Mouse (Mus musculus) splenic B cell, adult 2 months (primary cell): ENCODE data around the gene Ssc4d.

Source experiments
- DNase-seq: peaks from one replicate; pipeline ENCODE4 v3.0.0-alpha.2; 2011; ENCODE audit warnings: low read depth, low spot score
- H3K27me3 ChIP-seq: 2 replicates; pipeline ENCODE4 v1.6.1; 2012; ENCODE audit warnings: mild to moderate bottlenecking, low read length, moderate library complexity, mixed read lengths; ENCODE audit not compliant: control insufficient read depth, poor library complexity, insufficient read depth, severe bottlenecking
- H3K36me3 ChIP-seq: 2 replicates; pipeline ENCODE4 v1.6.1; 2012; ENCODE audit warnings: mild to moderate bottlenecking, low read length, moderate library complexity, mixed read lengths; ENCODE audit not compliant: control insufficient read depth, poor library complexity, insufficient read depth, severe bottlenecking

Gene Ssc4d

DNA sequence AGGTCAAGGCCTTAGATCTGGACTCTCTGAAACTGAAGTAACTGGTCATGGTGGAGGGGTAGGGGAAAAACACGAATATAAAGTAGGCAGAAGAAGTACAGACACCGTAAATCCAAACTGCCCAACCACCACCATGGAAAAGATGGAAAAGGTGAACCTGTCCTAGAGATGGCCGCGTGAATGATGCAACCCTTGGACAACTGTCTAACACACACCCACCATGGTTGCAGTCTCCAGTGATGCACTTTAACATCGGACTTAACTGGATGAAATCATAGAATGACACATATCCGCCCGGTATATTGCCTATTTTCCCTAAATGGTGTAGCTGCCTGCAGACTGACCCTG, 39.2 kb downstream of the Ssc4d start:
- Histone ChIP-seq H3K27me3 (no peaks in the 10 kb centered on the region), H3K36me3 (peaks cover 2% of the 10 kb centered on the region; the same call in 1 of the 2 replicates)
- no peak for DNase-seq

DNA sequence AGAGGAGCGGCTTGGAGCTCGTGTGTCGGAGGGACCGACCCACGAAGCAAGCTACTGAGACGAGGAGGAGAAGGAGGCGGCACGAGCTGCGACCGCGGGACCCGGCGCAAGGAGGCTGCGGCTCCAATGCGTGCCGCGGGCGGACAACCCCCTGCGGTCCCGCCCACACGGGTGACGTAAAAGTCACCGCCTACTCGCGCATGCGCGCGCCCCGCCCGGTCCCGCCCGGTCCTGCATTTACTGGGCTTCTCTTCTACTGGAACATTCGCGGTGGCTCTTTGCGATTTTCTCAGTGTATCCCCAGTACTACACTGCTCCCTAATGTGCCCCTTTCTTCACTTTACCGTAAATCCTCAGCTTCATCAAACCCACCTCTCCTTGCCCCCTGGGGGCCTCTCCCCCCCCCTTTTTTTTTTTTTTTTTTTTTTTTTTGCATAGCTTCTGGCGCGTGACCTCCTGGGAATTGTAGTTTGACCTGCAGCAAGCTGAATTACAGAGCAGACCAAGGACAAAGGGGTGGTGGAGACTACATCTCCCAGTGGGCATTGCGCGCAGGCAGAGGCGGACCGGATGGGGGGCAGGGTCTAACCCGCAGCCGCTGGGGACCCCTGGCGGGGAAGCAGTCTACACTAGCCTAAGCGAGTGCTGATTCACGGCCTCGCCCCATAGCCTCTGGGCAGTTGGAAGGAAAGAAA, 39.7 kb downstream of the Ssc4d start, which contains the start of gene Ywhag:
Ywhag (minus strand) TSS at position 136 of the 695 bp plus-strand sequence.
- no peaks in the 10 kb centered on the region for H3K27me3 ChIP-seq
- peak; percentile 98 for DNase-seq
- H3K36me3 ChIP-seq = peaks cover 2% of the 10 kb centered on the region; the same call in 1 of the 2 replicates

GRCm38 (mm10) chr5:135933900-135934441, 40.4 kb downstream of the Ssc4d start:
- peak; percentile 71 for DNase-seq
- Histone ChIP-seq H3K36me3 (peaks cover 3% of the 10 kb centered on the region; the same call in 1 of the 2 replicates), H3K27me3 (no peaks in the 10 kb centered on the region)

GRCm38 (mm10) chr5:135933222-135933899, 41.0 kb downstream of the Ssc4d start:
- Histone ChIP-seq H3K27me3 (no peaks in the 10 kb centered on the region), H3K36me3 (peaks cover 5% of the 10 kb centered on the region; the same call in 1 of the 2 replicates)
- DNase-seq = no peak

DNA sequence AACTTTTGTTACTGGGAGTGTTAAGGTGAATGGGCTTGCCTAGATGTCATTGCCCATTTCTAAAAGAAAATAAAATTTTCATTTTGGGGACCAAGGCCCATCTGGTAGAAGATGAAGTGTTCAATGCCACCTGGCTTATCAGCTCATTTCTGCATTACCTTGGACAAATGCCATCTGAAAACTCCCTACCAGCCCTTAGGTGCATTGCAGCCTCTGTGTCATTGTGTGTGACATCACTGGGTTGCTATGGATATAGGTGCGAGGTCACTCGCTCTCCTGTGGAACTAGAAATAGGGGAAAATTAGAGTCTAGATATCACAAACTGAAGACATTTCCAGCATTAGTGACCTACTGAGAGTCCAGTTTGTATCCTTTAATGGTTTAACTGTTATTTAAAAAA, 42.0 kb downstream of the Ssc4d start:
- H3K27me3 ChIP-seq = no peaks in the 10 kb centered on the region
- H3K36me3 ChIP-seq = peaks cover 5% of the 10 kb centered on the region; the same call in 1 of the 2 replicates
- peak; percentile 38 for DNase-seq

- H3K27me3 ChIP-seq = no peaks in the 10 kb centered on the region
- peaks cover 5% of the 10 kb centered on the region; the same call in 1 of the 2 replicates for H3K36me3 ChIP-seq
- DNase-seq = no peak
These were observed 42.8 kb downstream of the Ssc4d start for GRCm38 (mm10) chr5:135931526-135931925.

DNA sequence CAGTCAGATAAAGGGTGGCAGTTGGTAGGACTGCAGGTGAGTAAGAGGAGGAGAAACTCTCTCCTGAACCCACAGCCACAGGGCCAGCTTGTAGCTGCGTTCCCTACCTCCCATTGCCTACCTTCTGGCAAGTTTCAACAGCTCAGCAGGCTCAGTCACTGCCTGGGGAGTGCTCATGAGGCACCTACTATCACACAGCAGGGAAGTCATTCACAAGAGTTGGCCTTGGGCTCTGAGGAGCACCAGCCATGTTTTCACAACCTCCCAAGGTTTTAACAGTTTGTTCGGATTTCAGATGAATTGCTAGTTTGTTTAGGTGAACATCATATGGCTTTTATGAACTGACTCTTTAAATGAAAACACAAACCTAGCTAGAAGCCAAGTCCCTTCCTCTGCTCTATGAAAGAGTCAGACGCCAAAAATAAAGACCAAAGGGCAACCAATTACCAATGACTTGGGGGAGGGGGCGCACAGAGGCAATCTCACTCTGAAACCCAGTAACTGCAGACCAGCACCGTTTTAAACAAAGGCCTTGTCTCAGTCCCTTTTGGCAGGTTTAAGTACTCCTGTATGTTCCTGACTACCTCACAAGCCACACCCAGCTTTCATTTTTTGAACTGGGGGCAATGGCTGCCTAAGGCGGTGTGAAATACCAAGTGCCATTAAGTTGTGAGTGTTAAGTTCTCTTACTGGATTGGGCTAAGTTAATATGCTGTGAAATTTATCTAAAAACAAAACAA, 44.5 kb downstream of the Ssc4d start:
- no peak for DNase-seq
- Histone ChIP-seq H3K36me3 (peaks cover 5% of the 10 kb centered on the region; the same call in 1 of the 2 replicates), H3K27me3 (no peaks in the 10 kb centered on the region)

- no peaks in the 10 kb centered on the region for H3K27me3 ChIP-seq
- no peak for DNase-seq
- H3K36me3 ChIP-seq = peaks cover 8% of the 10 kb centered on the region; the same call in 1 of the 2 replicates
These were observed 50.4 kb downstream of the Ssc4d start for GRCm38 (mm10) chr5:135923901-135924300.

- no peak for DNase-seq
- Histone ChIP-seq H3K36me3 (peaks cover 7% of the 10 kb centered on the region; the same call in 1 of the 2 replicates), H3K27me3 (no peaks in the 10 kb centered on the region)
These were observed 54.4 kb downstream of the Ssc4d start for GRCm38 (mm10) chr5:135919902-135920301.

DNA sequence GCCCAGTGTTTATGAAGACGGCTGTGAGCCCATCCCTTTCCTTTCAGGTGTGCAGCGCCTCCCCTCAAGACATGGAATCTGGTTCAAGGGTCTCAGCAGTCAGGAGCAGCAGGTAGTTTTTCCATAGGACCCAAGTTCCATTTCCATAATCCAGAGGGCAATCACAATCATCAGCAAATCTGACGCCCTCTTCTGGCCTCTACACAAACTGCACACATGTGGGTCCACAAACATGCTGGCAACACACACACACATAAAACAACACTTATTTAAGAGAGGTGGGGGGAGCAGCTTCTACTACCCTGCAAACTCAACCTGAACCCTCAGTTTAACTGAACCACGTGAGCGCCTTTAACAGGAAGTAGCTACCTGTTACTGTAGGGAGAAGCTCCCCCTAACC, 55.7 kb downstream of the Ssc4d start:
- H3K27me3 ChIP-seq = no peaks in the 10 kb centered on the region
- no peak for DNase-seq
- peaks cover 7% of the 10 kb centered on the region; the same call in 1 of the 2 replicates for H3K36me3 ChIP-seq

DNA sequence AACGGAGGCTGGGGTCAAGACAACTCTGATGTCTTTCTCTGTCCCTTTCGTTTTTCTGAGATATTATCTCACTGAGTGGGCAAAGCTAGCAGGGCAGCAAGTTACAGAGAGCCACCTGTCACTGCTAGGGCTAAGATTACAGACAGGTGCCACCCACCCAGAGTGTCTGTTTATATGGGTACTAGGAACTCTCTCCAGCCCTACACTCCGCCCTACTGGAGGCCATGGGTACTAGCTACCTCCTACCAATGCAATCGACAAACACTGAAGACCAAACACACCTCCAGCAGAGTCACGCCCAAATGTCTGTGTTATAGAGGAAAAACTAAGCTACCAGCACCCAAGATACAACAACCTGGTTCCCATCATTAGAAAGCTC, 56.3 kb downstream of the Ssc4d start:
- Histone ChIP-seq H3K27me3 (no peaks in the 10 kb centered on the region), H3K36me3 (peaks cover 7% of the 10 kb centered on the region; the same call in 1 of the 2 replicates)
- no peak for DNase-seq

DNA sequence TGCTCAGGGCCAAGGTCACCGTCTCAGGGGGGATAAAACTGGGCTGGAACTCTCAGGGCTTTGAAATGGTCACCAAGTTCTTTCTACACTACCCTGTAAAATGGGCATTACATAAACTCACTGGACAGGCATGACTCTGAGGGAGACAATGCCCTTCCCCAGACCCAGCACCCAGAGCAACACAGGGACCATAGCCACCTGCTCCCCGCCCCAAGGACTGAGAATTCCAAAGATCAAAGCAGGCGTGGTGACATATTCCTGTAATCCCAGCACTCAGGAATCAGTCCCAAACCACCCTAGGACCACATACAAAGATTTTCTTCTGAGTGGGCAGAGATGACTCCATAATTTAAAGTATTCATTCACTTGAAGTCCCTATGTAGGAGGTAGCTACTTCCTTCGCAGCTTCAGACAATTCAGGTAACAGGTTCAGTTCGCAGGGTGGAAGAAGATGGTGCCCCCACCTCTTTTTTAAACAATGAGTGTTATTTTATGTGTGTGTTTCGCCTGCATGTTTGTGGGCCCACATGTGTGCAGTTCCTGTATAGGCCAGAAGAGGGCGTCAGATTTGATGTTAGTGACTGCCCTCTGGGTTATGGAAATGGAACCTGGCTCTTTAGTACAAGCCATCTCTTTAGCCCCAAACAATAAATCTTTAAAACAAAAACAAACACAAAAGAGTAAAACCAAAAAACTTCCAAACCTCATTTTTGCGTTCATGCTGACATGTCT, 56.8 kb downstream of the Ssc4d start:
- Histone ChIP-seq H3K36me3 (peaks cover 6% of the 10 kb centered on the region; the same call in 1 of the 2 replicates), H3K27me3 (no peaks in the 10 kb centered on the region)
- DNase-seq = peak; percentile 36

GRCm38 (mm10) chr5:135916601-135917000, 57.7 kb downstream of the Ssc4d start:
- Histone ChIP-seq H3K36me3 (peaks cover 3% of the 10 kb centered on the region; the same call in 1 of the 2 replicates), H3K27me3 (no peaks in the 10 kb centered on the region)
- no peak for DNase-seq

DNA sequence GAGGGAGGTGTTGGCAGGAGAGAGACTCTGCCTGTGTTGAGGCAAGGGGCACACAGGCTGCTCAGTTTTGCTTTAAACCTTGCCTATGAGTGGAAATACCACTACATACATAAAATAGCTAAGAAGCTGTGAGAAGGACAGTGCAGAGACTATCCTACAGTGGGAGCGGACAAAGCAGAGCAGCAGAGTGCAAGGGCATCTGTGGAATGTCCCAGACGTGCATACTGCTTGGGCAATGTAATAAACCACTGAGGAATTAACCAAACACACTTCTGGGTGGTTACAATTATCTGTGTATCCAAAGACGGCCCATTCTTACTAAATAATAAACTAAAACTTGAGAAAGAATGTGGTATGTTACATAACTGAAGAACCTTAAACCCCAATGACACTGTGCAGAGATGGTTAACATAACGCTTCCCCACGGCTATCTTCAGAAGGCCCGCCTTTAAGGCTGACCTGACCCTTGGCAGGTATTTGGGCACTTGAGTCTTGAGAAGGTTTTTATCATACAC, 58.2 kb downstream of the Ssc4d start:
- no peak for DNase-seq
- H3K36me3 ChIP-seq = peaks cover 3% of the 10 kb centered on the region; the same call in 1 of the 2 replicates
- H3K27me3 ChIP-seq = no peaks in the 10 kb centered on the region
